Mouse (Mus musculus): ENCODE measurements at regions not wholly inside any gene's neighbourhood (a gene's known extent, or its start where the extent isn't known, plus 50 kb on each side); places are given as distances from the start of the nearest gene placed in this dataset.

GRCm38 (mm10) chr10:116653511-116653945, 72.2 kb upstream of the Cnot2 start:
- peak; percentile 20 to 37 for DNase-seq (ENCODE audit: low spot score in 2 of 2)

- no peak for DNase-seq (ENCODE audit: low spot score in 2 of 2)
Observed at GRCm38 (mm10) chr10:116649287-116649686, 68.0 kb upstream of the Cnot2 start.

GRCm38 (mm10) chr10:116646035-116646434, 64.7 kb upstream of the Cnot2 start:
- no peak for DNase-seq (ENCODE audit: low spot score in 2 of 2)

GRCm38 (mm10) chr10:116645631-116646030, 64.3 kb upstream of the Cnot2 start:
- no peak for DNase-seq (ENCODE audit: low spot score in 2 of 2)

- no peak for DNase-seq (ENCODE audit: low spot score in 2 of 2)
Observed at GRCm38 (mm10) chr10:116645108-116645507, 63.8 kb upstream of the Cnot2 start.

Measured in frontal cortex, postnatal 25 days (tissue).